Mouse (Mus musculus): Measurements from ENCODE around the gene Cxcr6.

DNA sequence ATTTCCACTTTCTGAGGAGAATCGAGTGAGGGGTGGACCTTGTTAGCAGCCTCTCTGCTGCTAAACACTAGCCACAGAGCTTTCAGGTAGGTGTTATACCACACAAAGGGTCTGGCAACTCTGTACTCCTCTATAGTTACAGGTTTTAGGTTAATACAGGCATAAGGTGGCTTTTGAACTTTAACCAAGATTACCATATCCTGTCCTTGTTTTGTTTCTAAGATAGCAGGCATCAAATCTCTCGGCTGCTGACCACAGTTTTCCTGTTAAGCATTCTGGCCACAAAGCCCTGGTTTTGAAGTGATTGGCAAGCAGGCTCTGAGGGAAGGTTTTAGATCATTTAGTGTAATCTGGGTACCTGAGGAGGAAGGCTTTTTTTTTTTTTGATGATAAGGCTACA lies 8.1 kb downstream of the Cxcr6 start:
- TF ChIP-seq EP300 (IDR thresholded peaks at IDR 0.05; ENCODE audit: insufficient read depth, low read depth, low read length) = no peak
- no peak for TF ChIP-seq POLR2A (IDR thresholded peaks at IDR 0.05; ENCODE audit: insufficient read depth, low read depth, low read length)
- no peak for TF ChIP-seq CTCF (IDR thresholded peaks at IDR 0.05)
